Mouse (Mus musculus) myocyte (in vitro differentiated cells): ENCODE data around the gene Vdr.

ENCODE experiments used
- CEBPB ChIP-seq: IDR thresholded peaks from 2 replicates; pipeline ENCODE4 v1.6.1; 2011; ENCODE audit warnings: mild to moderate bottlenecking, moderate library complexity; ENCODE audit not compliant: poor library complexity, insufficient read depth, severe bottlenecking
- MAX ChIP-seq: IDR thresholded peaks from one replicate; pipeline ENCODE4 v1.6.1; 2011; ENCODE audit warnings: low read depth, mild to moderate bottlenecking, control low read depth
- POLR2A ChIP-seq: IDR thresholded peaks from one replicate; pipeline ENCODE4 v1.6.1; 2011; ENCODE audit warnings: low read depth, mild to moderate bottlenecking, control low read depth, moderate library complexity; ENCODE audit not compliant: insufficient read length
- POLR2AphosphoS2 ChIP-seq: IDR thresholded peaks from one replicate; pipeline ENCODE4 v1.6.1; 2011; ENCODE audit warnings: low read depth, control low read depth; ENCODE audit not compliant: insufficient read length
- TCF12 ChIP-seq: IDR thresholded peaks from one replicate; pipeline ENCODE4 v1.6.1; 2011; ENCODE audit warnings: mild to moderate bottlenecking, control low read depth; ENCODE audit not compliant: poor library complexity, insufficient read depth, severe bottlenecking

GRCm38 (mm10) chr15:97955286-97955685, 44.9 kb upstream of the Vdr start:
- TF ChIP-seq POLR2A = no peak
- TF ChIP-seq CEBPB = no peak
- TF ChIP-seq MAX = no peak
- no peak for TF ChIP-seq TCF12
- no peak for TF ChIP-seq POLR2AphosphoS2
